Mouse (Mus musculus) forebrain, embryonic 14.5 days (tissue): ENCODE measurements at regions not wholly inside any gene's neighbourhood (a gene's known extent, or its start where the extent isn't known, plus 50 kb on each side); places are given as distances from the start of the nearest gene placed in this dataset.

Experiments
- ATAC-seq: fragments of 200-750 bp; cut with Nextera tagmentation; 2 replicates; pipeline ENCODE4 v1.8.0; 2017; ENCODE audit warnings: mild to moderate bottlenecking, moderate library complexity
- DNase-seq: peaks from one replicate; pipeline ENCODE4 v3.0.0-alpha.2; 2015; ENCODE audit warnings: low spot score
- H3K27ac ChIP-seq: fragments of 300-500 bp; sonication (generic); 2 replicates; pipeline ENCODE4 v1.5.1; 2014; ENCODE audit warnings: low read depth, mild to moderate bottlenecking, control low read depth, low read length, moderate library complexity
- H3K27me3 ChIP-seq: fragments of 300-500 bp; sonication (generic); replicated peaks from 2 replicates; pipeline ENCODE4 v1.6.1; 2014; ENCODE audit warnings: low read length, control low read depth, mixed read lengths; ENCODE audit not compliant: control insufficient read depth, insufficient read depth
- H3K36me3 ChIP-seq: fragments of 300-500 bp; sonication (generic); 2 replicates; pipeline ENCODE4 v1.6.1; 2014; ENCODE audit warnings: low read length, control low read depth; ENCODE audit not compliant: control insufficient read depth, insufficient read depth
- H3K4me1 ChIP-seq: fragments of 300-500 bp; sonication (generic); 2 replicates; pipeline ENCODE4 v1.6.1; 2014; ENCODE audit warnings: antibody characterized with exemption, low read length, control low read depth; ENCODE audit not compliant: control insufficient read depth, insufficient read depth
- H3K4me2 ChIP-seq: fragments of 300-500 bp; sonication (generic); 2 replicates; pipeline ENCODE4 v1.6.1; 2014; ENCODE audit warnings: mild to moderate bottlenecking, control low read depth, low read length
- H3K4me3 ChIP-seq: fragments of 300-500 bp; sonication (generic); 2 replicates; pipeline ENCODE4 v1.5.1; 2014; ENCODE audit warnings: low read depth, low read length, control low read depth
- H3K9ac ChIP-seq: fragments of 300-500 bp; sonication (generic); 2 replicates; pipeline ENCODE4 v1.6.1; 2014; ENCODE audit warnings: mild to moderate bottlenecking, low read length, control low read depth, moderate library complexity
- H3K9me3 ChIP-seq: fragments of 300-500 bp; sonication (generic); replicated peaks from 2 replicates; pipeline ENCODE4 v1.6.1; 2016; ENCODE audit warnings: low read length, control low read depth, mixed read lengths; ENCODE audit not compliant: control insufficient read depth
- WGBS: fragments of 180-500 bp; shearing (Covaris S2); extraction: QIAGEN DNeasy Blood & Tissue Kit; methylation state at CpG from one replicate; pipeline ENCODE4 v1.1.7; 2014; 5-methylcytosine and 5-hydroxymethylcytosine counted together

- DNase-seq = no peak
- no peak overlapping the region for H3K4me3 ChIP-seq
- no peaks in the 10 kb centered on the region for H3K9me3 ChIP-seq
- H3K9ac ChIP-seq = no peak overlapping the region
- no peaks in the 10 kb centered on the region for H3K36me3 ChIP-seq
- WGBS = 45% methylated on average over 4 of the region's 4 CpGs
- ATAC-seq = no peak
- no peaks in the 10 kb centered on the region for H3K27me3 ChIP-seq
- H3K4me1 ChIP-seq = no peaks in the 10 kb centered on the region
- no peak overlapping the region for H3K4me2 ChIP-seq
- no peak overlapping the region for H3K27ac ChIP-seq
These were observed 113.8 kb downstream of the Rchy1 start for GRCm38 (mm10) chr5:91849114-91849513.

DNA sequence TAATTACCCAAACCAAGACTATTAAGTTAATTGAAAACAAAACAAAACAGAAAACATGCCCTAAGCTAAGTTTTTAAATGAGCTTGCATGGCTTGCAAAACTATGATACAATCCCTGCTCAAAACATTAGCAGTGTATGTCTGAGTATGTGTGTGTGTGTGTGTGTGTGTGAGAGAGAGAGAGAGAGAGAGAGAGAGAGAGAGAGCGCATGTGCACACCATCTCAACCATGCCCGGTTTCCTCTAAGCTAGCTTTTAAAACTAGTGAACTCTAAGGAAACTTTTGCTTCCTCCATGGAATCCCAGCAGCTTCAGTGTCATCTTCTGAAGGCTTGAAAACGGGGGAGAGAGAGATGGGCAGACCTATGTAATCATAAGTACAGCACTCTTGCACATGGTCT lies 114.3 kb downstream of the Rchy1 start:
- no peak overlapping the region for H3K9ac ChIP-seq
- ATAC-seq (no peak), DNase-seq (no peak)
- H3K4me1 ChIP-seq = no peaks in the 10 kb centered on the region
- no peak overlapping the region for H3K27ac ChIP-seq
- WGBS = 85% methylated on average over 3 of the region's 3 CpGs
- no peaks in the 10 kb centered on the region for H3K27me3 ChIP-seq
- H3K9me3 ChIP-seq = no peaks in the 10 kb centered on the region
- no peak overlapping the region for H3K4me2 ChIP-seq
- H3K36me3 ChIP-seq = no peaks in the 10 kb centered on the region
- no peak overlapping the region for H3K4me3 ChIP-seq

DNA sequence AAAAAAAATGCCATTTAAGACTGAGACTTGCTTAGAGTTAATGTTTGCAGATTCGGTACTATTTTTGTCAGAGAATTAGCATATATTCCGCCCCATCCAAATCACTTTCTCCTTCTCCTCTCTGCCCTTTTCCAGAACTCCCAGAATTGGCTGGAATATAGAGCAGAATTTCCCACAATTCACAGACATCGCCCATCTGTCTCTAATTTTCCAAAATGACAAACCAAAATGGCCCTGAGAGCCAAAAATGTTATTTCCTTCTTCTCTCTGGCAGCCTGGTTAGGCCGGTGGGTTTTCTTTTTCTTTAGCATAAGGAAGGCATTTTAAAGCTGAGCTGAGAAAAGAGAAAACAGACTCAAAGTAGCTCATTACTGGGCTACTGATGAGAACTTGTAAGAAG lies 119.8 kb downstream of the Rchy1 start:
- ATAC-seq (no peak), DNase-seq (peak; percentile 14)
- Histone ChIP-seq H3K27me3 (no peaks in the 10 kb centered on the region), H3K36me3 (no peaks in the 10 kb centered on the region), H3K9me3 (no peaks in the 10 kb centered on the region), H3K4me3 (no peak overlapping the region), H3K4me2 (no peak overlapping the region), H3K9ac (no peak overlapping the region), H3K27ac (no peak overlapping the region), H3K4me1 (no peaks in the 10 kb centered on the region)
- WGBS = 78% methylated on average over 4 of the region's 4 CpGs

DNA sequence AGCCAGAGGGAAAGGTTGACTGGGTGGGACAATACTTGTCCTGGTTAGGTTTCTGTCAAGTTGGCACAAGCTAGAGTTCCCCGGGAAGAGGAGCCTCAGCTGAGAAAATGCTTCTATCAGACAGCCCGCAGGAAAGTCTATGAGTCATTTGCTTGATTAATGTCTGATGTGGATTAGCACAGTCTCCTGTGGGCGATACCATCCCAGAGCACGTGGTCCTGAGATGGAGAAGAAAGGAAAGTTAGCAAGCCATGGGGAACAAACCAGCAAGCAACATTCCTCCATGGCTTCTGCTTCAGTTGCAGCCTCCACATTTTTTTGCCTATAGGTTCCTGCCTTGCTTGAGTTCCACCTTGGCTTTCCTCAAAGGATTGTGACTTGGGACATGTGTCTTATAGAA lies 121.8 kb downstream of the Rchy1 start:
- ATAC-seq (no peak), DNase-seq (no peak)
- no peaks in the 10 kb centered on the region for H3K9me3 ChIP-seq
- H3K4me3 ChIP-seq = no peak overlapping the region
- no peak overlapping the region for H3K9ac ChIP-seq
- H3K4me2 ChIP-seq = no peak overlapping the region
- H3K36me3 ChIP-seq = no peaks in the 10 kb centered on the region
- no peak overlapping the region for H3K27ac ChIP-seq
- no peaks in the 10 kb centered on the region for H3K27me3 ChIP-seq
- WGBS = 87% methylated on average over 4 of the region's 4 CpGs
- H3K4me1 ChIP-seq = no peaks in the 10 kb centered on the region

DNA sequence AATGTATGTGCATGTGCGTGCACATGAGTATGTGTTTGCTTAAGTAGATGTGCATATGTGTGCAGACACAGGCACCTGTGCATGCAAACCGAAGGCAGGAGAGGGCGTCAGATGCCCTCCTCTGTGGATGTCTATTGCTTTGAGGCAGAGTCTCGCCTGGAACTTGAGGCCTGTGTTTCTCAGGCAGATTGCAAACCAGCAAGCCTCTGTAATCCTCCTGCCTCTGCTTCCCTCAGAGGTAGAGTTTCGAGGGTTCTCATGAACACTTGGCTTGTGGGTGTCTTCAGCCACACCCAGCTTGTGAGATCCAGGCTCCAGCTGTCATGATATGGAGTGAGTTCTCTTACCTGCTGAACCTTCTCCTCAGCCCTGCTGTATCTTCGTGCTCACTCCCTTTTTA lies 134.4 kb downstream of the Rchy1 start:
- H3K36me3 ChIP-seq = no peaks in the 10 kb centered on the region
- H3K4me2 ChIP-seq = no peak overlapping the region
- no peaks in the 10 kb centered on the region for H3K27me3 ChIP-seq
- no peak for ATAC-seq
- WGBS = 87% methylated on average over 6 of the region's 6 CpGs
- no peak overlapping the region for H3K27ac ChIP-seq
- H3K9ac ChIP-seq = no peak overlapping the region
- no peaks in the 10 kb centered on the region for H3K4me1 ChIP-seq
- DNase-seq = no peak
- no peaks in the 10 kb centered on the region for H3K9me3 ChIP-seq
- H3K4me3 ChIP-seq = no peak overlapping the region

GRCm38 (mm10) chr5:91826636-91827035 lies 136.2 kb downstream of the Rchy1 start:
- H3K27me3 ChIP-seq = no peaks in the 10 kb centered on the region
- 35% methylated on average over 1 of the region's 1 CpGs for WGBS

DNA sequence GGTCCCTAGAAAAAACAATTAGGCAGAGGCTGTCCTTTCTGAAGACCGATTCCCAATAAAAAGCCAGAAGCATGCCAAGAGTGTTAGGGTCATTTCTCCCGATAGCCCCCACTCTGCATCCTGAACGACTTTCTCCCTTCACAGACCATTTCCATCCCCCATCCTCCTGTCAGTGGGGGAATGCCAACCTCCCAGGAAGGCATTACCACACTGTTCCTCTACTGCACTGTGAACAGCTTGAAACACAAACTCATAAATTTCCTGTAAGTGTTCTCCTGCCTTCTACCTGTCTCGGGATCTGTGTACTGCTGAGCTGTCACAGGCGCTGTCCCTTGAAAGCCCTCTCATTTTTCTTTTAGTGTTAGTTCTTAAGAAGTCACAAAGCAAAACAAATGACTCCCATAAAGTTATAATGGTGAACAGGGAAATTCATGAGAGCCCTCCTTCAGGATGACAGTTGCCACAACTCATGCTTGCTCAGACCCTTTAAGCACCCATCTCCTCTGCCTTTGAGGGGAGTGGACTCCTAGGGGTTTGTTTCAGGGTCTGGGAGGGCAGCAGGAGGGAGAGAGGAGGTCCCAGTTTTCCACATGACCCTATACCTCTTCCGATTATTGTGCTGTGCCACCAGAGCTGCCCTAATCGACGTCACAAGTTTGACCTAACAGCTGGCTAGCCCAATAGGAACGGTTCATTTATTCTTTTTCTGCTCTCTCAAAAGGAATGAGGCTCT lies 139.9 kb downstream of the Rchy1 start:
- Histone ChIP-seq H3K27ac (no peak overlapping the region), H3K4me3 (no peak overlapping the region), H3K4me1 (peaks cover 7% of the 10 kb centered on the region; the same call in 1 of the 2 replicates), H3K4me2 (no peak overlapping the region), H3K9ac (no peak overlapping the region), H3K36me3 (no peaks in the 10 kb centered on the region), H3K27me3 (no peaks in the 10 kb centered on the region), H3K9me3 (no peaks in the 10 kb centered on the region)
- 78% methylated on average over 9 of the region's 9 CpGs for WGBS
- no peak for ATAC-seq
- DNase-seq = no peak

More at GRCm38 (mm10) chr5:91826636-91827035, 136.2 kb downstream of the Rchy1 start:
- Histone ChIP-seq H3K4me3 (no peak overlapping the region), H3K9ac (no peak overlapping the region), H3K36me3 (no peaks in the 10 kb centered on the region), H3K4me1 (no peaks in the 10 kb centered on the region), H3K4me2 (no peak overlapping the region), H3K9me3 (no peaks in the 10 kb centered on the region), H3K27ac (no peak overlapping the region)
- DNase-seq (no peak), ATAC-seq (peak; percentile 46; the same call in 1 of the 2 replicates)

- H3K4me3 ChIP-seq = no peak overlapping the region
- ATAC-seq = peak; percentile 76
- peak; percentile 61 for DNase-seq
- no peak overlapping the region for H3K27ac ChIP-seq
- WGBS = 8% methylated on average over 12 of the region's 12 CpGs
- no peaks in the 10 kb centered on the region for H3K27me3 ChIP-seq
- H3K36me3 ChIP-seq = no peaks in the 10 kb centered on the region
- peaks cover 7% of the 10 kb centered on the region; the same call in 1 of the 2 replicates for H3K4me1 ChIP-seq
- H3K9me3 ChIP-seq = no peaks in the 10 kb centered on the region
- H3K4me2 ChIP-seq = peak overlapping the region; percentile 30
- peak overlapping the region; percentile 9; the same call in 1 of the 2 replicates for H3K9ac ChIP-seq
These were observed 144.1 kb downstream of the Rchy1 start for GRCm38 (mm10) chr5:91818800-91819199.

DNA sequence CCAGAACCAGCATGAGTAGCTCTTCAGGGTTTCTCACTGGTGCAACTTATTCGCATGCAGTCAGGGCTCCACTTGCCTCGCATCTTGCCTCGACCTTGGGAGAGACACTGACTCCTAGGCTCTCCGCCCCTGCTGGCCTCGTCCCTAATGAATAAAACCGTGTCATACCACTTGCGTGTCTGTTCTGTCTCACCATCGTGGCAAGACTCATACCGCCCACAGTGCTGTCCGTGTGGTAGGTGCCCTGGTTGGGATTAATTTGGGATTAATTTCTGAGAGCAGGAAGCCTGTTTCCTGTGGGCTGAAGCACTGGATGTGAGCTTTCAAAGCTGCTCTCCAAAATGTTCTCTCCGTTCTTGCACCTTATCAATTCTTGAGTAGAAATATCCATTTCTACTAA lies 144.7 kb downstream of the Rchy1 start:
- H3K27me3 ChIP-seq = no peaks in the 10 kb centered on the region
- peaks cover 7% of the 10 kb centered on the region; the same call in 1 of the 2 replicates for H3K4me1 ChIP-seq
- H3K36me3 ChIP-seq = no peaks in the 10 kb centered on the region
- no peak overlapping the region for H3K27ac ChIP-seq
- ATAC-seq (no peak), DNase-seq (no peak)
- WGBS = 52% methylated on average over 11 of the region's 11 CpGs
- H3K4me2 ChIP-seq = no peak overlapping the region; the same call in 1 of the 2 replicates
- no peak overlapping the region for H3K4me3 ChIP-seq
- no peaks in the 10 kb centered on the region for H3K9me3 ChIP-seq
- H3K9ac ChIP-seq = no peak overlapping the region
